Mouse (Mus musculus) bone marrow, adult 2 months (tissue): ENCODE data around the gene Stoml1.

Experiments
- CTCF ChIP-seq: fragments of 200-500 bp; IDR thresholded peaks from 2 replicates; pipeline ENCODE4 v1.5.1; 2011; ENCODE audit warnings: low read length, control low read depth; ENCODE audit not compliant: control insufficient read depth, insufficient read depth
- POLR2A ChIP-seq: fragments of 200-500 bp; IDR thresholded peaks from 2 replicates; pipeline ENCODE4 v1.6.1; 2011; ENCODE audit warnings: low read depth, mild to moderate bottlenecking, control low read depth, low read length, borderline replicate concordance; ENCODE audit not compliant: control insufficient read depth

GRCm38 (mm10) chr9:58203516-58204447 lies 49.2 kb upstream of the Stoml1 start, which contains the start of the genes Islr and Islr2:
- no peak for TF ChIP-seq POLR2A
- peak; percentile 41; the same call in 1 of the 2 replicates for TF ChIP-seq CTCF
